Mouse (Mus musculus): Measurements from ENCODE around the gene Zfp36l1.

Zfp36l1 gene

GRCm38 (mm10) chr12:80108896-80109668, 3.7 kb downstream of the Zfp36l1 start:
- DNase-seq = peak; percentile 98

GRCm38 (mm10) chr12:80106896-80107667, 5.7 kb downstream of the Zfp36l1 start:
- DNase-seq = peak; percentile 93

GRCm38 (mm10) chr12:80106138-80106895, 6.5 kb downstream of the Zfp36l1 start:
- DNase-seq = no peak

GRCm38 (mm10) chr12:80103521-80103973, 9.3 kb downstream of the Zfp36l1 start:
- DNase-seq = peak; percentile 90

DNA sequence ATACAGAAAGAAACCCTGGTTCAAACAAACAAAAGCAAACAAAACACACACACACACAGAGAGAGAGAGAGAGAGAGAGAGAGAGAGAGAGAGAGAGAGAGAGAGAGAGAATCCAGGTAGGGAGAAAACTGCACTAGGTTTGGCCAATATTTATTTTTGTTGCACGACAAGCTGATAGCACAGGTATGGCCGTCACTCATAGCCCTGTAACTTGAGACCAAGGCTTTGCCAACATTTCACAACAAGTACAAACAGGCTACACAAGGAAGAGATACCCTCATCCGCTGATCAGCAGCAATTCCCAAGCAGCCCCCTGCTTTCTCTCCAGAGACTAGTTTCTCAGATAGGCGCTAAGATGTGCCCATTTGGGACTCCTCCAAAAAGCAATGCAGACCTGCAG, 9.7 kb downstream of the Zfp36l1 start:
- DNase-seq = no peak

DNA sequence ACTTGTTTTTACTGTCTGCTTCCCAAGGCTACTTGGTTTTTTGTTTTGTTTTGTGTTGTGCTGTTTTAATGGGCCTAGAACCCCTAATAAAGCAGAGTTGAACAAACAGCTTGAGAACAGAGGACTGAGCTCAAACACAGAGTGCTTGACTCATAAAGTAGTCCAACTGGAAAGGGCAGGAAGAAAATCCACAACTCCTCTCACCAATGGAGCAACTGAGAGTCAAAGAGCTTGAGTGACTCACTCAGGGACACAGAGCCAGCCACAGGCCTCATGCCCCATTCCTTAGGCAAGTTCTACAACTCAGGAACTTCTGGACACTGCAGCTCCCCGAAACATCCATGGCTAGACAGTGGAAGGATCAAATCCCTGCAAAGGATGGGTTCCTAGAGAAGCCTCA, 14.0 kb downstream of the Zfp36l1 start:
- DNase-seq = no peak

DNA sequence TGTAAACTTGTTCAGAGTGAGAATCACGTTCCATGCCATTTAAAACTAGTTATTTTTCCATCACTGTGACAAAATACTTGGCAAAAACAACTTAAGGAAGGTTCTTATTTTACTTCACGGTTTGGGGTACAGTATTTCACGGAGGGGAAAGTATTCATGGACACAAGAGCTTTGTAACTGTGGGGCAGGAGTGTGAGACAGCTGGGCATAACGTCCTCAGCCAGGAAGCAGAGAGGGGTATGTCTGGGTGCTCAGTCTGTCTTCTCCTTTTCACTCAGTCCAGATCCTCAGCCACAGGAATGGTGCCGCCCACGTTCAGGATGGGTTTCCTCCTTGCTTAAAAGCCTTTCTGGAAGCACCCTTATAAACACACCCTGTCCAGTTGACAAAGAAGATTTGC, 16.1 kb downstream of the Zfp36l1 start:
- DNase-seq = no peak

GRCm38 (mm10) chr12:80092787-80093186, 20.0 kb downstream of the Zfp36l1 start:
- DNase-seq = no peak

DNA sequence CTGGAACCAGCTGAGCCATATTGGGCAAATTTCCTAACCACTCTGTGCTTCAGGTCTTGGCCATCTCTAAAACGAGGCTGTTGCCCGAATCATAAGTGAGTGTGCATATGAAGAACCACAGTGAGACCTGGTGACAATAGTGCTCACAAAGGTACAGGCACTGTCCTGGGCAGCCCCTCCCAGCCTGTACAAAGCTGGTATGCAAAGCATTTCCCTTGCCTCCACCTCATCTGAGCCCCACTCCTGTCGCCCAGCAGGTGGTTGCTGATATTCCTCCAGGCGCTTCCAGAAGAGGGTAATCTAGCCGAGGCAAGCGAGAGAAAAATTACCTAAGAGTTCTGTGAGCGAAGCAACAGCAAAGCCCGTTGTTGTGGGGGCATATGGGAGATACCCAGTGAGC, 21.7 kb downstream of the Zfp36l1 start:
- peak; percentile 92 for DNase-seq

DNA sequence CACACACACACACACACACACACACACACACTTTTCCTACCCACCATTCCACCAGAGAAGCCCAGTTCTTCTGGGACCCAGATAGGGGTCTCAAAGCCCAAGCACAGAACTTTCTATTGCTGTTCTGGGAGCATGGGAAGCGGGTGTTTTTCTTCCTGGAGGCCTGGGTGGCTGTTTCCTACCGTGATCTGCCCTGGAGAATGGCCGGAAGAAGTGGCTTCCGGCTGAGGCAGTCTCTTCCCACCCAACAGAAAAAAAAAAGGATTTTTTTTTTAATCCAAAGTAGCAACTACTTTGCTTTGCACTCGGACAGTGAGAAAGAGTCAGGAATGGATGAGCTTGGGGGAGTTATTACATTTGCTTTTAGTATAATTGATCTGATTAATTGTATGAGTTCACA, 22.3 kb downstream of the Zfp36l1 start:
- peak; percentile 98 for DNase-seq

- DNase-seq = no peak
Observed at GRCm38 (mm10) chr12:80088143-80088542, 24.7 kb downstream of the Zfp36l1 start.

DNA sequence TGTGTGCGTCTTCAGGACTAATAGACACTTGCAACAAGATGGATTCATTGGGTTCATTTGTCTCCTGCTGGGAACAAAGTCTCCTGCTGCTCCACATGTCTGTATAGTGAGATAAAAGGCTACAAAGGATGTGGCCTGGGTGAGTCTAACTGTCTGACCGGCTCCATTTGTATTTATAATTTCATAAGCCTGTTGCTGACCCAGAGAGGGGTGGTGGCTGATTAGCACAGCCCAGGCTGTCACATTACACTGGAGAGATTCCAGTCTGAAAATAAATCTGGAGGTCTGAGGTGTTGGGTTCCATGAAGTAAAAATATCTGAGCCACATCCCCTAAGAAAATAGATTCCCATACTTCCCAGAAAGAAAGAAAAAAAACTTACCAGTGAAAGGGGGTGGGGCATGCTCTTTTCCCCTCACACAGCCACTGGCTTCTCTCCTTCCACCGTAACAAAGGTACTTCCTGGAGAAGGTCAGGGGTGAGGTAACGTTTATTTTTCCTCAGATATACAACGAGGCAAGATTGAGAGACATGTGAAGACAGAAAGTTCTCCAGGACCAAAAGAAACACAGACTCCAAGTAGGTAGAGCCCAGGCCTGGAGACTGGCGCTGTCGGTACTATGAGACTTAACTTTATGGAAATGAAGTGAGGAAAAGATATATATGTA, 28.2 kb downstream of the Zfp36l1 start:
- peak; percentile 97 for DNase-seq

DNA sequence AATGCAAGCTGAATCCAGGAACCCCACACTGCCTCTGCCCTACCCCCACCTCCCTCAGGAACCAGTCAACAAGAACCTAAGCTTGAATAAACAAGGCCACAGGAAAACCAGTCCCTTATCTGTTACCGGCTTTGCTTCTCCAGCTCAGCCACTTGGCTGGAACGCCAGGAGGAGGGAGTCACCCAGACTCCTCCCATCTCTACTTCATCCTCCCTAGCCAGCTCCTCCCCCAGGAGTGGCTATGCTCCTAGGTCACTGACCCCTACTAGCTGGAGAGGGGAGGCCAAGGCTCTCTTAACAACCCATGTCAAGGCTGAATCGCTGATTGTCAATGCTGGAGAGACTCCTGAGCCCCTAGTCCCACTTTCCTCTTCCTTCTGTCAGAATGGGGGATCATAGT, 28.9 kb downstream of the Zfp36l1 start:
- peak; percentile 100 for DNase-seq

GRCm38 (mm10) chr12:80083133-80083821, 29.5 kb downstream of the Zfp36l1 start:
- peak; percentile 94 for DNase-seq

DNA sequence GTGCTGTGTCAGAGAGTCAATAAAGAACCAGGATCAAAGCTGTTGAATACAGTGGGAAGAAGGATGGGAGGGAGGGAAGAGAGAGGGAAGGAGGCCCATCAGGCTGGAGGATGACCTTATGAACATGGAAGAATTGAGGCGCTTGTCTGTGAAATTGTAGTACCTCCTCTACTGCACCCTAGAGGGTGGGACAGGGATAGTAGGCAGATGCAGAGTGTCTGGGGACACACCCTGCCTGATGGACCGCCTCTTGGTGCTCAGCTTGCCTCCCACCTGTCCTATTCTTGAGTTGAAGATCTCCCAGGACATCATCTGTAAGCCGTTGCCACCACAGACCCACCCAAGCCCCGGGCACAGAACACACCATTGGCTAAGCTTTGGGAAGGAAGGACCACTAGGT, 30.1 kb downstream of the Zfp36l1 start:
- no peak for DNase-seq

DNA sequence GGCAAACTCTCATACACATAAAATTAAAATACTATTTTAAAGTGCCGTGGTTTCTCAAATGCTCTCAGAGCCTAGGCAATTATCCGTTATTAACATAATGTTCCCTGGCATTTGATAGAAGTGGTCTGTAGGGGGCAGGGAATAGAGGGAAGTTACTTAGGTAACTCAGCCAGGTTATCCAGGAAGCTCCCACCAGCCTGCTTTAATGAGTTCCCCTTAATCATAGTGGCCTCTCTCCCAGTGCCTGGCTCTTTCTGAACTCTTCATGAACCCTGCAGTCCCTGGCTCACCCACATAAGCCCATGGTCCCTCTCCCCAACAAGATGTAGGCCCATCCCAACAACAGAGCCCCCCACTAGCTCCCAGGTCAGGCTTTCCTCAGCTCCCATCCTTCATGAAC, 31.4 kb downstream of the Zfp36l1 start:
- DNase-seq = no peak

- DNase-seq = peak; percentile 89
Observed at GRCm38 (mm10) chr12:80079937-80080336, 32.9 kb downstream of the Zfp36l1 start.

GRCm38 (mm10) chr12:80074331-80074730, 38.5 kb downstream of the Zfp36l1 start:
- DNase-seq = no peak

DNA sequence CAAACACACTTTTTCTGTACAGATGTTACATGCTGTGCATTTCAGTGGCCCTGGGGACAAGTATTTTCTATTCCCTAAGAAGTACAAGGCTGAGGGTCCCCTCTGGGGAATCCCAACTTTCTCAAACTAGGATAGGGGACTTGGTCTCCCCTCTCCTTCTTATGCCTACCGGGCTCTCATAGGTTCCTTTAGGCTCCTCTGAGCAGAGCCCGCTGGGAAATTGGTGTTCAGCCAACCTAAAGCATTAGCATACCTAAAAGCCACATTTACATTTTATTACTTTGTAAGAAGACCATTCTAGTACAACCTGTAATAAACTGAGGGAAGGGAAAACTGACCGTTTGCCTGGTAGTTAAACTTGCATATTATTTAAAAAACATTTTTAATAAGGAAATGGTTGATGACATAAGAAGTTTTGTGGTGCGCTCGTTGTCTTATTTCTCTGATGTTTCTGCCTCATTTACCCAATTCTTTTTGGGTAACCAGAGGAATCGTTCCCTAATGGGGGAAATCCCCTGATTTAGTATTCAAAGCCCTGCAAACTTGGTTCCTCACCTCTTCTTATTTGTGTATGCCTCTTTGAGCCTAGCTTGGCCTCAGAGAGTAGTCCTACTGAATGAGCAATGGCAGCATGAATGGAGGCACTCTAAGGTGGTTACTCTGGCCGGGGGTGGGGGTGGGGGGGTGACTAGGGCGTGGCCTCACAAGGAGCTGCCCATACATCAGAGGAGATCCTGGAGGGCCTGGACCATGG, 42.1 kb downstream of the Zfp36l1 start:
- no peak for DNase-seq

DNA sequence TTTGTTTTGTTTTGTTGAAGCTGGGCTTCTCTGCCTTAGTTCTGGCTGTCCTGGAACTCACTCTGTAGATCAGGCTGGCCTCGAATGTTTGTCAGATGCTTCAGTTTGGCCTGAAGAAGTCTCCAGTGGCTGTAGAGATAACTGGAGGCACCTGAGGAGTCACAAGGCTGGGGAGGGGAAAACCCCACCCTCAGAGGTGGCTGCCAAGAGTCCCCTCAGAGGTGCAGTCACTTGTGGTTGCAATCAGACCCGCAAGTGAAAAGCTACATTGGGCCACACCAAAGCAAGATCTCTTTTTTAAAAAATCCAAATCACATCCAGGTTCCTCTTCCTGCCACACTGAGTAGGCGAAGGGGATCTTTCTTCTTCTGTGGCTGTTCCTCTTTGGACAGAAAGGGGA, 43.8 kb downstream of the Zfp36l1 start:
- DNase-seq = no peak

DNA sequence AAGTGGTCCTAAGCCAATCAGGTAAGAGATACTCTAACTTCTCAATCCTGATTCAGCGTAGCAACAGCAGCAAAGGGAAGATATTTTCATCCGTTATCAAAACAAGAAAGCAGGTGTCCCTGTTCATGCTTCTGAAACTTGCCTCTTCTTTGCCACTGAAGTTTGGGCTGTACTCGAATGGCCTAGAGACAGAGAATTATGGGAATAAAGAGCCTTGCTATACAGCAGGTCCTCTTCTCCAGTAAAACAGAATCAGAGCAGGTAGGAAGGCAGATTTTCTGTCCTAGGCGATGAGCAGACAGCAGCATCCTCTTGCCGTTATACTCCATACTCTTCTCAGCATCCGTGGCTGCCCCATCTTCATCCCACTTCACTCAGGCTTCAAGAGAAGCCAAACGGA, 44.8 kb downstream of the Zfp36l1 start:
- no peak for DNase-seq

DNA sequence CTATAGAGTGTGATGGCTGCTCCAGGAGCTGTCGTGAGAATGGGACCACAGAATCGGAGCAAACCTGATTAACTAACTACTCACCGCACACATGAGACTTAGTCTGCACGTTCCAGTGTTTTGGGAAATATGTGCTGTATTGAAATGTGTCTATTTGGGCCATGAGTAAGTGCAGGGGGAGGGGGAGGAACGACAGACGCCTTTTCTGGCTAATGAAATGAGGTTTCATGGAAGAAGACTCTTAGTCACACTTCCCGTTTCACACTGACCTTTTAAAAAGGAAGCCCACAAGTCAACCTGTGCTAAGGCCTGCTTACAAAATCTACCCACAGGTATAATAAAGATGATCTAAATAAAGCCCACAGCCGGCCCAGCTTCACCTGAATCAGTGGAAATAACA, 47.8 kb downstream of the Zfp36l1 start:
- no peak for DNase-seq

Measured in heart, adult 11 months (tissue).